Mouse (Mus musculus) heart, embryonic 16.5 days (tissue): ENCODE data around the gene Kdelr1. TPM values are rescaled to one million over a fixed set of nuclear protein-coding genes. Genes with fewer than 3 reads are reported as not detected.

Experiments
- ATAC-seq: fragments of 200-750 bp; cut with Nextera tagmentation; replicated peaks from 2 replicates; pipeline ENCODE4 v1.8.0; 2017; ENCODE audit warnings: moderate number of reproducible peaks; ENCODE audit not compliant: insufficient read depth, low FRiP score; ENCODE audit errors: extremely low read depth
- H3K27ac ChIP-seq: fragments of 300-500 bp; sonication (generic); 2 replicates; pipeline ENCODE4 v1.5.1; 2014; ENCODE audit warnings: mild to moderate bottlenecking, low read length, control low read depth, moderate library complexity
- H3K27me3 ChIP-seq: fragments of 300-500 bp; sonication (generic); 2 replicates; pipeline ENCODE4 v1.6.1; 2014; ENCODE audit warnings: low read length, mixed read lengths; ENCODE audit not compliant: control insufficient read depth, insufficient read depth
- H3K36me3 ChIP-seq: fragments of 300-500 bp; sonication (generic); 2 replicates; pipeline ENCODE4 v1.6.1; 2014; ENCODE audit not compliant: control insufficient read depth, insufficient read depth
- H3K4me1 ChIP-seq: fragments of 300-500 bp; sonication (generic); 2 replicates; pipeline ENCODE4 v1.6.1; 2014; ENCODE audit warnings: low read length, mixed read lengths; ENCODE audit not compliant: control insufficient read depth, insufficient read depth
- H3K4me2 ChIP-seq: fragments of 300-500 bp; sonication (generic); 2 replicates; pipeline ENCODE4 v1.6.1; 2014; ENCODE audit warnings: low read depth, mild to moderate bottlenecking, control low read depth, low read length
- H3K4me3 ChIP-seq: fragments of 300-500 bp; sonication (generic); 2 replicates; pipeline ENCODE4 v1.5.1; 2014; ENCODE audit warnings: mild to moderate bottlenecking, control low read depth, low read length
- H3K9ac ChIP-seq: fragments of 300-500 bp; sonication (generic); 2 replicates; pipeline ENCODE4 v1.6.1; 2014; ENCODE audit warnings: low read length, control low read depth
- H3K9me3 ChIP-seq: fragments of 300-500 bp; sonication (generic); replicated peaks from 2 replicates; pipeline ENCODE4 v1.6.1; 2016; ENCODE audit warnings: low read length; ENCODE audit not compliant: control insufficient read depth
- WGBS: fragments of 180-500 bp; shearing (Covaris S2); extraction: QIAGEN DNeasy Blood & Tissue Kit; methylation state at CpG from one replicate; pipeline ENCODE4 v1.1.7; 2014; 5-methylcytosine and 5-hydroxymethylcytosine counted together
- polyA plus RNA-seq: library from polyadenylated mRNA; unstranded; fragments of >200 nt; fragmentation: Nextera tagmentation; extraction: Ambion mirVana; gene quantifications from 2 replicates; pipeline ENCODE4 v1.2.1, GENCODE M21; 2015

Gene Kdelr1
- polyA plus RNA-seq, result 64.9 and 76.1 TPM in 2 replicates

GRCm38 (mm10) chr7:45872624-45873023 lies at the start of gene Kdelr1:
TSS of gene Kdelr1 (plus strand) at chr7:45872772.
- H3K4me3 ChIP-seq, result peak within 1 kb of the TSS; percentile 78
- peaks cover 31% of the 10 kb centered on the region for H3K27me3 ChIP-seq
- no peaks in the 10 kb centered on the region for H3K9me3 ChIP-seq
- H3K27ac ChIP-seq, result peak within 1 kb of the TSS; percentile 92
- H3K36me3 ChIP-seq, result peaks cover 31% of the 10 kb centered on the region
- peaks cover 36% of the 10 kb centered on the region for H3K4me1 ChIP-seq
- peak within 1 kb of the TSS; percentile 97 for H3K9ac ChIP-seq
- peak within 1 kb of the TSS; percentile 81 for H3K4me2 ChIP-seq
- under 1% methylated on average over 18 of the region's 18 CpGs for whole genome bisulfite sequencing
- ATAC-seq, result peak; percentile 76

GRCm38 (mm10) chr7:45824598-45824997 lies 48.0 kb upstream of the Kdelr1 start, which contains the start of gene Kcnj14:
TSS of gene Kcnj14 (minus strand) at chr7:45824782.
- Histone ChIP-seq H3K27ac (no peak within 1 kb of the TSS), H3K27me3 (no peaks in the 10 kb centered on the region), H3K9me3 (no peaks in the 10 kb centered on the region), H3K36me3 (peaks cover 34% of the 10 kb centered on the region), H3K9ac (no peak within 1 kb of the TSS), H3K4me1 (peaks cover under 1% of the 10 kb centered on the region; the same call in 1 of the 2 replicates), H3K4me2 (no peak within 1 kb of the TSS), H3K4me3 (no peak within 1 kb of the TSS)
- WGBS, result 60% methylated on average over 7 of the region's 7 CpGs
- no peak for ATAC-seq

- 86% methylated on average over 7 of the region's 7 CpGs for WGBS
Observed at GRCm38 (mm10) chr7:45826631-45827030, 45.9 kb upstream of the Kdelr1 start.

GRCm38 (mm10) chr7:45830427-45831127 lies 42.0 kb upstream of the Kdelr1 start, which contains the start of gene Grwd1:
TSS of gene Grwd1 (minus strand) at chr7:45830944.
- Histone ChIP-seq H3K9ac (peak within 1 kb of the TSS; percentile 85), H3K27ac (peak within 1 kb of the TSS; percentile 83), H3K4me3 (peak within 1 kb of the TSS; percentile 99), H3K27me3 (peaks cover 44% of the 10 kb centered on the region), H3K9me3 (no peaks in the 10 kb centered on the region), H3K36me3 (peaks cover 30% of the 10 kb centered on the region), H3K4me1 (peaks cover 17% of the 10 kb centered on the region), H3K4me2 (peak within 1 kb of the TSS; percentile 95)
- ATAC-seq, result peak; percentile 78
- 0% methylated on average over 35 of the region's 35 CpGs for WGBS

More at GRCm38 (mm10) chr7:45826631-45827030, 45.9 kb upstream of the Kdelr1 start:
- Histone ChIP-seq H3K27ac (no peak overlapping the region), H3K4me2 (no peak overlapping the region), H3K4me3 (no peak overlapping the region), H3K9ac (no peak overlapping the region), H3K36me3 (peaks cover 34% of the 10 kb centered on the region), H3K27me3 (peaks cover 7% of the 10 kb centered on the region), H3K4me1 (peaks cover 10% of the 10 kb centered on the region), H3K9me3 (no peaks in the 10 kb centered on the region)
- no peak for ATAC-seq

- peaks cover 47% of the 10 kb centered on the region for H3K27me3 ChIP-seq
Observed at GRCm38 (mm10) chr7:45831128-45831525, 41.4 kb upstream of the Kdelr1 start.

GRCm38 (mm10) chr7:45832428-45832827 lies 40.1 kb upstream of the Kdelr1 start:
- Histone ChIP-seq H3K4me2 (peak overlapping the region; percentile 61), H3K4me3 (peak overlapping the region; percentile 45), H3K27me3 (peaks cover 47% of the 10 kb centered on the region), H3K4me1 (peaks cover 17% of the 10 kb centered on the region), H3K9ac (no peak overlapping the region), H3K9me3 (no peaks in the 10 kb centered on the region), H3K27ac (no peak overlapping the region), H3K36me3 (peaks cover 12% of the 10 kb centered on the region)
- 10% methylated on average over 30 of the region's 30 CpGs for WGBS
- ATAC-seq, result no peak

More at GRCm38 (mm10) chr7:45831128-45831525, 41.4 kb upstream of the Kdelr1 start:
- Histone ChIP-seq H3K4me1 (peaks cover 17% of the 10 kb centered on the region), H3K4me2 (peak overlapping the region; percentile 95), H3K9ac (peak overlapping the region; percentile 85; the same call in 1 of the 2 replicates), H3K4me3 (peak overlapping the region; percentile 99), H3K9me3 (no peaks in the 10 kb centered on the region), H3K36me3 (peaks cover 24% of the 10 kb centered on the region), H3K27ac (no peak overlapping the region; the same call in 1 of the 2 replicates)
- ATAC-seq, result no peak
- 21% methylated on average over 5 of the region's 5 CpGs for whole genome bisulfite sequencing

- peak overlapping the region; percentile 45 for H3K4me3 ChIP-seq
- H3K27ac ChIP-seq, result no peak overlapping the region
- peaks cover 47% of the 10 kb centered on the region for H3K27me3 ChIP-seq
- 1% methylated on average over 74 of the region's 86 CpGs for WGBS
- H3K4me2 ChIP-seq, result peak overlapping the region; percentile 61
- peaks cover 17% of the 10 kb centered on the region for H3K4me1 ChIP-seq
- ATAC-seq, result no peak
- H3K9ac ChIP-seq, result peak overlapping the region; percentile 49
- 0 out of 2 replicates have a peak, but pooled peaks cover 4% of the 10 kb centered on the region for H3K36me3 ChIP-seq
- no peaks in the 10 kb centered on the region for H3K9me3 ChIP-seq
Observed at GRCm38 (mm10) chr7:45833148-45833790, 39.3 kb upstream of the Kdelr1 start.

GRCm38 (mm10) chr7:45833924-45834323 lies 38.6 kb upstream of the Kdelr1 start:
- Histone ChIP-seq H3K9me3 (no peaks in the 10 kb centered on the region), H3K4me3 (peak overlapping the region; percentile 45), H3K27ac (no peak overlapping the region), H3K27me3 (peaks cover 47% of the 10 kb centered on the region), H3K36me3 (no peaks in the 10 kb centered on the region), H3K9ac (peak overlapping the region; percentile 49), H3K4me2 (peak overlapping the region; percentile 61), H3K4me1 (peaks cover 17% of the 10 kb centered on the region)
- WGBS, result 2% methylated on average over 31 of the region's 31 CpGs
- ATAC-seq, result no peak
